Mouse (Mus musculus) 416B (cell line): ENCODE results near the gene Slpi.
A peak's percentile ranks its signal among the peaks of the same experiment; 100 is the strongest.
"Not testable (repeated sequence)": the region's sequence is repeated elsewhere in the genome, so short reads cannot be mapped to it uniquely, and the experiment has no call there.

Experiments used
- DNase-seq: peaks from one replicate; pipeline ENCODE4 v3.0.0; 2011; ENCODE audit warnings: low read depth

Gene Slpi

DNA sequence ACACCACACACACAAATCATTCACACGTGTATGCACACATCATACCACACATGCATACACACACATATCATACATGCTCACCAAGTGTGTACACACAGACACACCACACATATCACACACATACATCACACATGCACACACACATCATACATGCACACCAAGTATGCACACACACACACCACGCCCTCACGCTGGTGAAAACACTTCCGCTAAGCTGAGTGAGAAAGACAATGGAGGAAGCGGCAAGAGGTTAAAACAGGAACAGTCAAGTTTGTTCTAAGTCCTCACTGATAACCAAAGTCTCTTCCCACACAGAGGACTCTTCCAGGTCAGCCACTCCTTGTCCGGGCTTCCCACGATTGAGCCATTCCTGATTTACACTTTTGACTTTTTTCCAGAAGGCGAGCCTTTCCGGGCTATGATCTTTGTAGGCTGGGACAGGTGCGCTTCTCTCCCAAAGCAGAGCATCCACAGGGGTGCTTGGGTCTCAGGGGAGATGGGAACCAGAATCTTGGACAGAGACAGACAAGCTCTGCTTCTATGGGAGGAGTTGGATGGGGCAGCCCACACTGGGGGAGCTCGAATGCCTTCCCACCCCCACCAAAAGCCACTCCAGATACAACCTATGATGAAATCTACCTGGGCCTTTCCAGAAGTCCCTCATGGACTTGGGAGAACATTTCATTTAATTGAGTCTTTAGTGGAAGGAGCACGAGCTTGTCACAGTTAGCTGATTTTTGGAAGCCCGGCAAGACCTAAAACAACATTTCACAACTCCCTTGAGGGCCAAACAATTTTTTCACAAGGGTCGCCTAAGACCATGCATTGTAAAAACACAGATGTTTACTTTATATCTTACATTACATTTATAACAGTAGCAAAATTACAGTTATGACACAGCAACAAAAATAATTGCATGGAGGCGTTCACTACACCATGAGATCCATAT, 11.1 kb downstream of the Slpi start:
- DNase-seq = no peak

DNA sequence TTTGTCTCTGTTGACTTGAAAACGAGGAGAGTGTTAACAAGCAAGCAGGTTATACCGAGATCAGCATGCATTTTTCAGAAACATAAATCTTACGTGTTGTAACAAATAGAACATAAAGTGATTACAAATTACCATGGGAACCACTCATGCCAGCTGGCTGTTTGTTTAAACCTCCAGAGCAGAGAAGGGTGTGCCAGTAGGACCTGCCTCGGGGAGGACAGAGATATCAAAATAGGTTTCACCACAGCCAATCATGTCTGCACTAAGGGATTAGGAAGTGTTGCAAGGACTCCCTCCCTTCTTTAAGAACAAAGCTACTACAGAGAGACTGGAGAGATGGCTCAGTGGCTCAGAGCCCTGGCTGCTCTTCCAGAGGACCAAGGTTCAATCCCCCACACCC, 15.7 kb downstream of the Slpi start:
- peak; percentile 84 for DNase-seq

DNA sequence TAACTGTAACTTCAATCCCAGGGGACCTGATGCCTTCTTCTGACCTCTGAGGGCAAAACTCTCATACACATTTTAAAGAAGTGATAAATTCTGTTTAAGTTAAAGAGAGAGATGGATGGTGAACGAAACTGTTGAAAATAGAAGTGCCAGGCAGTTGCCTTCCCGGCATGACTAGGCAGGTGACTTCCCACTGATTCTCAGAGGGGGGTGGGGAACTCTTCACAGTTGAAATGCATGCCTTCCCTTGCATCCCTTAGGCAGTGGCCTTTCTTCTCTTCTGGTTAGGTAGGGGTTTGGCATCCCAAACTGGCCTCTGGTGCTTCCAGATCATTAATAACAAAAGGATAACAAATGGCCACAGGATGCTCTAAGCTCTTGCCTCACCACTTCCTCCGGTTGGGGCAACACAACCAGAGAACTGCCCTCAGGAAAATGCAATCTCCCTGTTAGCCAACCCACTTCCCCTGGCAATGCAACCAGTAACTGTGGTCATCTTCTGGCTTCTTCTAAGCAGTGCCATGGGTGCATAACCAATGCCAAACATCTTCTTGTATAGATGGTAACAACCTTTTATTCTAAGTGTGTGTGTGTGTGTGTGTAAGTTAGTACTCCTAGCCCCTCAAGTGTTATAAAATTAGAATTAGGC, 16.4 kb downstream of the Slpi start:
- peak; percentile 91 for DNase-seq

DNA sequence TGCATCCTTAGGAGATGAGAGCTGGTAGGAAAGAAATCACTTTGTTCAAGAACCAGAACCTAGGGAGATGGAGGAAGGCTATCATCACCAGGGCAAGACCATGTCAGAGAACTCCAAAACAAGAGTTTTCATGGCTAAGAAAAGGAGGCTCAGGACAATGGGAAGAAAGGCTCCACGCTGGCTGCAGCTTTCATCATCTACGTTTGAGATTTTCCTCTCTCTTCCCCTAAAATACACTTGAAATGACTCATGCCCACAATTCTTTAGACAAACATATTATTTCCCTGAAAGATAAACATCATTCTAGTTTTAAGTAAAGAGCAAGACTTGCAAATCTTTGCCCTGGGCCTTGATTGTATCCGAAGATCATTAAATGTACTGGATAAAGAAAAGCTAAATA, 17.5 kb downstream of the Slpi start:
- DNase-seq = no peak

DNA sequence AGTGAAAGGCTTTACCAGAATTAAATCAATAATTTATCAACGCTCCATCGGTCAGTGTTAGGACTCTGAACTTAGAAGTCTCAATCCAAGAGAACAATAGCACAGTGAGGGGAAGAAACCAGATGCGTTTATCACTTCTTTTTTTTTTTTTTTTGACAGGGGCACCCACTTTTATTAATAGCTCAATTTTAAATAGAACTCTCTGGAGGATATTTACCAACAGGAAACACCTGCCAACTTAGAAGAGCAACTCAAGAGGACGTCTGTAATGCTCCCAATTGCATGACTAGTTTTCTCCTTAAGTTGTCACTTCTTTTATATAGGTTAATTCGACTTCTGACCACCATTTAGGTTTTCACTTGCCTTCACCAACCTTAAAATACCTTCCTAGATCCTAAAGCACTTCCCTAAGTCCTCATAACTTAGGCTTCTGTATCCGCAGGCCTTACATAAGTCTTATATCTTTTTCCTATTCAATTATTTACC, 20.2 kb downstream of the Slpi start:
- no peak for DNase-seq

DNA sequence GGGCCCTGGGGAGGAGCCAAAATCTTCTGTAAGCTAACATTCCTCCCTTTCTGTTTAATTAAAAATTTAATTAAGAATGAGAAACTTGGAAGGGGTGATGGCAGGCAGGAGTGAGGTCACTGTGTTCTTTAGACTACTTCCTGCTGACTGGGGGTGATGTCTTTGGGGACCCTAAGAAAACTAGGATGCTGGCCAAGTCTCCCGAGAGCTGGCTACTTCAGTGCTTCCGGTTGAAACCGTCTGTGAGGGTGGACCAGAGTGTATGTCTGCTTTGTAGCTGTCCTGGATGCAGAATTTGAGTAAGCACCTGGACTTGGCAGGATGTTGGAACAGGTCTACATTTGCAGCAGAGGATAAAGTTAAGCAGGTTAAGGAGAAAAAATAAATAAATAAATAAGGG, 21.9 kb downstream of the Slpi start:
- no peak for DNase-seq

DNA sequence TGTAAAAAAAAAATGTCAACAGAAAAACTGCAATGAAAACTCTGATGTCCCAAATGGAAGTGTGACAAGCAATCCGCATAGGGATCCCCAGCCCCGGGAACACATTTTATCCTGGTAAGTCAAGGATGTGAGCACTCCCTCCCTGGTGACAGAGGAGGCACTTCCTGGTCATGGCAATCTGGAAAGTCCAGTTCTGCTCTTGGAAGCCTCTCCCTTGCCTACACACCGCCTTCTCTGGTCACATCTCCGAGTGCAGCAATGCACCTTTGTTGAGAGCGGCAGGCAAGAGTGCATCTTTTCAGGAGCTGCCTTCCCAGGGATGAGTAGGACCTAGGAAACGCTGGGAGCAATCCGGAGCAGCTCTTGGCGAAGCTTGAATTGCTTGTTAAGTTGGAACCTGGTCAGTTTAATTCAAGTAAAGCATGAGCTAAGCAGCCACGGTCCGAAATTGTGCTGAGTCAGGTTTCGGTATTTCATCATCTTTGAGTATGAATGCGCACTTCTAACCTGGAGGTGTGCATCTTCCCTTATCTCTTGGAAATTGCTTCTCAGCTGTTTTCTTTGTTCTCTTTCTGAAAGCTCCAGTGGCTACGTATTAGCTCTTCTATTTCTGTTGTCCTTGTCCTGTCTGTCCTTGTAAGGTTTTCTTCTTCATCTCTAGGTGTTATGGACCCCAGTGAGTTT, 27.8 kb downstream of the Slpi start:
- DNase-seq = no peak

DNA sequence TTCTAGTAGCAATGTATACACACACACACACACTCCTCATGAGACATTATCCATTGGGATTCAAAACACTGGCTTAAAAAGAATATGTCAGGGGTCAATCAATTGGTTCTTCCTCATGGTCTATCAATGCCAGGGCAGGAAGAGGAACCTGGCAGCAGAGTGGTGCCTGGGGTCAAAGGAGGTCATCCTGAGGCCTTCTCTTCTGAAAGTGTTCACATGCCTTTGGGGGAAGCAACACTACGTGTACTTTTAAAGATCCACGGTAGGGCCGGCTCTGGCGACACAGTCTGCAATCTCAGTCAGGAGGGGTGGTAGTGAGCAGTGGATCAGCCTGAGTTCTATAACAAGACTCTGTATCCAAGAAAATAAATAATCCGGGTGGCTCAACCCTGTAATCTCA, 29.2 kb downstream of the Slpi start:
- no peak for DNase-seq

DNA sequence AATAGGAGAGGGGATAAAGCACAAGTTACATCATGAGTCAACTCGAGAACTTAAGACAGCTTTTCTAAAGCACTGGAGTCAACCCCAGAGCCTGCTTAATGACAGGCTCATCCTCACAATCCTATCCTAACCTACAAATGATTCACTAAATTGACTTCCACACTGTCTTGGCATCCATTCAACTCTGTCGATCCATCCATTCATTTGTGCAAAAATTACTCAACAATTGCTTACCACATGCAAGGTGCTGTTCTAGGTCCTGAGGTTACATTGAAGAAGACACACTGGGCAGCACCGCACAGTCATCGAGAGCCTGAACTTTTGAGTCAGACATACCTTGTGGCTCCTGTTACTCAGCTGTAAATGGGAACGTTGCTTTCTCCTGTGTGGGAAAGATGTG, 29.9 kb downstream of the Slpi start:
- DNase-seq = peak; percentile 38

DNA sequence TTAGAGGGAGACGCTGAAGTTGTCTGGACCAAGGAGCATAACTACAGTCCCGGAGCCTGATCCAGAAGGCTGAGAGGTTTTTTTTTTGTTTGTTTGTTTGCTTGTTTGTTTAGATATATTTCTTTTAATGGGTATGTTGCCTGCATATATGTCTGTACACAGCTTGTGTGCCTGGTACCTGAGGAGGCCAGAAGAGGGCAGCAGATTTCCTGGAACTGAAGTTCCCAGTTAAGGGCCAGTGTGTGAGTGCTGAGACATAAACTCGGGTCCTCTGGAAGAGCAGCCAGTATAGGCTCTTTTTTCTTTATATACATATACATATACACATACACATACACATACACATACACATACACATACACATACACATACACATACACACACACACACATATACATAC, 30.5 kb downstream of the Slpi start:
- DNase-seq = peak; percentile 53

DNA sequence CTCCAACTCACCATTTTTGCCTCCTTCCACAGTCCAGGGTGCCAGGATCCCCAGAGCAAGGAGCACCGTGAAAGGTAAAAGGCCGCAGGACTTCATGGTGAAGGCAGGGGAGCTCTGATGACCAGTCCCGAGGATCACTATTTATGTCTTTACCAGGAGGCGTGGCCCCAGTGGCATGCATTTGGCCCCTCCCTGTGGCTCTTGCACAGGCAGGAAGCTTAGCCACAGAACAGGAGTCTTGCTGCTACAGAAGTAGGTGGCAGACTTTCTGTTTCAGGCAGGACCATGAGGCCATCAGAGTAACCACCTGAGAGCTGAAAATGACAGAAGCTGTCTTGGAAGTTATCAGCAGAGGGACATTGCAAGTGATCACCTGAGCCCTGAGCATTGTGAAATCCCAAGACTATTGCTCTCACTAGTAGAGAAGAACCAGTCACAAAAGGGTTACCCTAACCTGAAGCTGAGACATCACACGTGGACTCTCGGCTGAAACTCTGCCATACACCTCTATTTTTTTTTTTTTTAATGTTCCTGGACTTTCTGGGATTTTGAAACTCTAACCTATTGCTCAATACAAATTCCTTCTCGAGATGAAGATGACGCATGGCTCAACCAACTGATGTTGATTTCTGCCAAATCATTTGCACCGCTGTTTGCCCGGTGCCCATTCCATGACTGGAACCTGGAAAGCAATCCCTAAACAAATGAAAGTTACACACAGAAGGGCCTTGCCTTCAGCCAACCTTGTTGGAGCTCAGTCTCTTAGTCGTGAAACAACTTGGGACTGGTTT, 32.5 kb downstream of the Slpi start:
- DNase-seq = peak; percentile 88

DNA sequence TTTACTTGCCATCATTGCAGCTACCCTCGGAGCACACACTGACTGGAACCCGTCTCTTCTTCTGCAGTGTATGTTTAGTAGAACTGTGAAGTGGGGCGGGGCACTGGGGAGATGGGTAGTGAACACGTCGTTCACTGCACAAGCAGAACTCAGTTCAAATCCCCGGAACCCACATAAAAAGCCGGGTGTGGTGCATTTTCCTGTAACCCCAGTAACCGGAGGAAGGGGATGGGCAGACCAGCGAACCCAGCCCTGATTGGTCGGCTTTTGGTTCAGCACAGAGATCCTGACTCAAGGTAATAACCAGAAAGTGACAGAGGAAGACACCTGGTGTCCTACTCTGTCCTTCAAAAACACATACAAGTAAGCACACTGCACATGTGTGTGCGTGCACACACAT, 35.5 kb downstream of the Slpi start:
- DNase-seq = no peak

DNA sequence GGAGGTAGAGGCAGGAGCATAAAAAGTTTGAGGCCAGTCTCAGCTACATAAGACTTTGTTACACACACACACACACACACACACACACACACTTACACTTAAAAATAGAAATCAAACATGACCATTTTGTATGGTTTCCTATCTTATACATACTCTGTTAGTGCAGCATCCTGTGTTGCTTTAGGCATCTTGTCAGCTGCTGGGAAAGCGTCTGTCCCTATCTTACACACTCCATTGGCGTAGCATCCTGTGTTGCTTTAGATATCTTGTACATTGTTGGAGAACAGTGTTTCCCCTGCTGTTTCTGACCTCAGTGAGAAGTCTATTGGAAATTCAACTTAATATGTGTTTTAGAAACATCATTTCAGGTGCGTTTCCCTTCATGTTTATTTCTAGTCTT, 36.2 kb downstream of the Slpi start:
- DNase-seq = no peak

DNA sequence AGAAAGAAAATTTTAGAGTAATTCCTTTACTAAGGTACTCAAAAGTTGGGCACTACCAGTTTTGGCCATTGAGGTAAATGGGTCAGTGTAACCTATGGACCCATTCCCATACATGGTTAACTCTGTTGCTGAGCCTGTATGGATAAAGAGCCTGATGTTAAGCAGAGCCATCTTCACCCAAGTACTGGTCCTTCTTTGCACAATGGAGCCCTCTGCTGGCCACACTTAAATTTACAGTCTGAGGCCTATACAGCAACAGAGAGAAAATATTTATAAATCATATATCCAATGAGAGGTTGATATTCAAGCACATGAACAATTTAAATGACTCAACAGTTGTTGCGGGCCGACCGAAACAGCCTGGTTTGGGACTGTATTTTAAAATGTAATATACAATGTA, 39.9 kb downstream of the Slpi start:
- peak; percentile 74 for DNase-seq

DNA sequence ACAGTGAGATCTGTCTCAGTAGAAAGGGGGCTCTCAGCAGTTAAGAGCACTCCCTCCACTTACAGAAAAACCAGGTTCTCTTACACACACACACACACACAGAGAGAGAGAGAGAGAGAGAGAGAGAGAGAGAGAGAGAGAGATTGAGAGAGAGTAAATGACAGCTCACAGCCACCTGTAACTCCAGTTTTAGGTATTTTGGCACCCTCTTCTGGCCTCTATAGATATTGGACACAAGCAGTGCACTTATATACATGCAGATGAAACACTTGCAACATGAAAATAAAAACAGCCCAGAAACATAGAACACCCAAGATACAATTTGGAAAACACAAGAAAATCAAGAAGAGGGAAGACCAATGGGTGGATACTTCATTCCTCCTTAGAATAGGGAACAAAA, 41.2 kb downstream of the Slpi start:
- peak; percentile 53 for DNase-seq

DNA sequence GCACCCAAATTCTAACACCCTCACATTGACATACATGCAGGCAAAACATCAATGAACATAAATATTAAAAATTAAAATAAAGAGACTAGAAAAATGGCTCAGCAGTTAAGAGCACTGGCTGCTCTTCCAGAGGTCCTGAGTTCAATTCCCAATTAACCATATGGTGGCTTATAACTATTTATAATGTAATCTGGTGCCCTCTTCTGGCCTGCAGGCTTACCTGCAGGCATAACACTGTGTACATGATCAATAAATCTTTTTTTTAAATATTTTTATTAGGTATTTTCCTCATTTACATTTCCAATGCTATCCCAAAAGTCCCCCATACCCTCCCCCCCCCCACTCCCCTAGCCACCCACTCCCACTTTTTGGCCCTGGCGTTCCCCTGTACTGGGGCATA, 45.2 kb downstream of the Slpi start:
- peak; percentile 36 for DNase-seq

DNA sequence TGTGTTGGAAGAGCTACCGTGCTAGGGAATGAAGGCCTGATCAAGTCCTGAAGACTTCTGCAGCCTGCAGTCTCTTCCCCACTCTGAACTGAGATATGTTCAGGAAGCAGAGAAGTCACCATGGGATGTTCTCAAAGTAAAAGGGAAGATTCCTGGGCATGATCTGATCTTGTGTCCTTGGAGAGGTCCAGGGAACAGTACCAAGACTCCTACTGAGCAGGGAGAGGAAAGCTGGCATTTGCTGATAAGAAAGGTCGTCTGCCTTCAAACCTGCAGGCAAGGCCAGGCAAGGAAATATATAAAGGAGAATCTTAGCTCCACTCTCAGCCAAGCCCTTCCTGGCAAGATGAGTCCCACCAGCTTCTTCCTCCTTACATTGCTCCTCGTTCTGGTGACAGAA, 56.5 kb downstream of the Slpi start, which contains the start of gene Svs5:
Svs5 (plus strand) TSS at position 301 of the 400 bp plus-strand sequence.
- DNase-seq = not testable (repeated sequence)

DNA sequence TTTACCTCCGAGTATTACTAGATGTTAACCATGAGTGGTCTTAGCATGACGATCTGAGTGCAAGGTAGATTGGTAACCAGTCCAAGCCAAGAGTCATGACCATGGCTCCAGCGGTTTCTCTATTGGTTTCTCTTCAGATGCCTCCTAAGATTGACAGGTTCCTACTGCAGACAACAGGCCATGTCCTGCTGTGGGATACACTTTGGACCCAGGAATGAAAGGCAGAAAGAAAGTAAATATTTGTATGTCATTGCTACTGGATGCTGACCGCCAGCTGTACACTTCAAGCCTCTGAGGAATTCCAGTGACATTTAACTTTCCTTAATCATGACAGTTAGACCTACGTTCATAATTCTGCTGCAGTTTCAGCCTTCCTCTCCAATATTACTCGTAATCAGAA, 67.9 kb downstream of the Slpi start:
- no peak for DNase-seq

DNA sequence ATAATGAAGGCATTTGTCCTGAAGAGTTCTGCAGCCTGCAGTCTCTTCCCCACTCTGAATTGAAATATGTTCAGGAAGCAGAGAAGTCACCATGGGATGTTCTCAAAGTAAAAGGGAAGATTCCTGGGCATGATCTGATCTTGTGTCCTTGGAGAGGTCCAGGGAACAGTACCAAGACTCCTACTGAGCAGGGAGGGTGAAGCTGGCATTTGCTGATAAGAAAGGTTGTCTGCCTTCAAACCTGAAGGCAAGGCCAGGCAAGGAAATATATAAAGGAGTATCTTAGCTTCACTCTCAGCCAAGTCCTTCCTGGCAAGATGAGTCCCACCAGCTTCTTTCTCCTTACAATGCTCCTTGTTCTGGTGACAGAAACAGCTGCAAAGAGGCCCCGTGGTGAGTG, 72.4 kb downstream of the Slpi start, which contains the start of gene Svs6:
Svs6 (plus strand) TSS at position 301 of the 400 bp plus-strand sequence.
- not testable (repeated sequence) for DNase-seq

DNA sequence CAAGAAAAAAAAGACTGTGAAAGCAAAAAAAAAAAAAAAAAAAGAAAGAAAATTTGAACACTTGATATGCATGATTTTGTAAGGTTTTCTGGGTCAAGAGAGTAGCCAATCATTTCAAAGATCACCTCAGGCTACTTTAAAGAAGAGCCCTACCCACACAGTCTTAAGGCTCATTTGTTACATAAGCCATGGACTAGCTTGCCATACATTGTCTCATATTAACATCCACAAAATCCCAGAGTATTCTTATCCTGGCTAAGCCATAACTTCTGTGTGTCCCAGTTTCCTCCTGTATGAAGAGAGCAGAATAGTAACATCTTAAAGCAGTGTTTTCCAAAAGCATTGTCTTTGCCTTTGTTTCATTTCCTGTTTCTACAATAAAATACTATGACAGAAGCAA, 73.4 kb downstream of the Slpi start:
- not testable (repeated sequence) for DNase-seq

DNA sequence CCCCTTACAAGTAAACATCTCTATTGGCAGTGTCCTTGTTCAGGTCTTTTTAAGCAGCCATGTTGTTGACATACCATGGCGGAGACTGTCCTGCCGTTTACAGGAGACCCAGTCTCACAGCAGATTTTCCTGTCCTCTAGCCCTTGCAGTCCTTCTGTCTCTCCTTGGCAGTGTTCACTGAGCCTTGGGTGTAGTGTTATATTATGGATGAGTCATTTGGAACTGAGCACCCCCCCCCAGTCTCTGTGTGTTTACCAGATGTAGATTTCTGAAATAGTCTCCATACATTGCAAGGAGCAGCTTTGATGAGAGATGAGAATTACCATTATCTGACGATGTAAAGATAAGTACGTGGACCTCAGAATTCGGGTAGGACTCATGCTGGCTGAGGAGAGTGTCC, 76.3 kb downstream of the Slpi start:
- DNase-seq = no peak
